Mouse (Mus musculus): ENCODE measurements at regions not wholly inside any gene's neighbourhood (a gene's known extent, or its start where the extent isn't known, plus 50 kb on each side); places are given as distances from the start of the nearest gene placed in this dataset.

DNA sequence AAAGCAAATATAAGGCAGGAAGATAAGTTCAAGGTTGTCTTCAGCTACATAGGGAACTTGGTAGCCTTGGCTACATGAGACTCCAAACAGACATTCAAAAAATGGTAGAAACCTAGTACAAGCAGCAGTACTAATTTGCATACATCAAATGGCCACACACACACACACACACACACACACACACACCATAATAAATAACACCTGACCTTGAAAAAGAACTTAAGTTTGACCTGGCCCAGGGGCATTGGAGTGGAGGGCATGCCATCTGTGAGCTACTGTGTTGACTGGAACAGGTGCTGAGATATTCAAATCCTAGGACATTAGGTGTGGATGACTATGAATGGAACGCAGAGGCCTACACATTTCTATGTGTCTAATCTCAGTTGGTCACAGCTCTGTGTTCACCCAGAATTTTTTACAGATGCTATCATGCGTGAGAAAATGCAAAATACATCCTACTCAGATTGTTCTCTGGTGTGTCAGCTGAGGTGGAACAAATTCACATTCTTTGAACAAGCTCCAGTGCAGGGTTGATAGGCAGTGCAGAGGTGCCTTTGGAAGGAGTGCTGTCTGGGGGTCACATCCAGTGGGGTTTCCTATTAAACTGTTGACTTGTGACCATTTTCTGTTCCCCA, 240.4 kb upstream of the Eef2kmt start:
- WGBS: 60% methylated on average over 2 of the region's 2 CpGs
- Histone ChIP-seq H3K4me2 (replicated peaks) (no peak overlapping the region), H3K9me3 (no peaks in the 10 kb centered on the region), H3K36me3 (no peaks in the 10 kb centered on the region), H3K4me3 (no peak overlapping the region), H3K9ac (replicated peaks) (no peak overlapping the region), H3K27ac (replicated peaks) (0 out of 2 replicates have a peak overlapping the region, but pooled peaks have one; percentile 15), H3K27me3 (0 out of 2 replicates have a peak, but pooled peaks cover 3% of the 10 kb centered on the region), H3K4me1 (peaks cover 15% of the 10 kb centered on the region)
- peak; percentile 58 for ATAC-seq (ENCODE audit: low FRiP score, low read depth)

DNA sequence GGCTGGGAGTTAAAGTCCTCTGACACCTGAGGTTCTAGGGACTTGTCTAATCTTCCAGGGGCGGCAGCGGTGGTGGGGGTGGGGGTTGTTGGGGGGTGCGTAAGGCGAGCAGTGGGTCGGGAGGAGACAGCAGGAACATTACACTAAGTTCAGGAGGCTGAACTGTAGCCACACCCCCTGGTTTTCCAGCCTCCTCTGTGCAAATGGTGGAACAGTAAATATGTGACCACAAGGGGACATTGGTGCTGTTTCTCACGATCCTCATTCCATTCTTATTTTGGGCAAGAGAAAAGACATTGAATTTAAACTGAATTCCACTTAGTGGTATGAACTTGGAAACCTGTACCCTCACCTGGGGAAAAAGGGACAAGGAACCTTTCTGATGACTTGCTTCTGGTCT, 237.6 kb upstream of the Eef2kmt start:
- Histone ChIP-seq H3K36me3 (no peaks in the 10 kb centered on the region), H3K27me3 (0 out of 2 replicates have a peak, but pooled peaks cover 3% of the 10 kb centered on the region), H3K4me1 (peaks cover 15% of the 10 kb centered on the region), H3K4me3 (no peak overlapping the region), H3K27ac (replicated peaks) (no peak overlapping the region), H3K9ac (replicated peaks) (no peak overlapping the region), H3K4me2 (replicated peaks) (no peak overlapping the region), H3K9me3 (no peaks in the 10 kb centered on the region)
- ATAC-seq (ENCODE audit: low FRiP score, low read depth): no peak
- WGBS: 41% methylated on average over 6 of the region's 6 CpGs

- WGBS: 80% methylated on average over 3 of the region's 3 CpGs
- no peak overlapping the region for H3K9ac ChIP-seq (replicated peaks)
- H3K4me1 ChIP-seq: no peaks in the 10 kb centered on the region
- H3K9me3 ChIP-seq: no peaks in the 10 kb centered on the region
- 0 out of 2 replicates have a peak, but pooled peaks cover 5% of the 10 kb centered on the region for H3K27me3 ChIP-seq
- ATAC-seq (ENCODE audit: low FRiP score, low read depth): no peak
- no peak overlapping the region for H3K27ac ChIP-seq (replicated peaks)
- no peak overlapping the region for H3K4me2 ChIP-seq (replicated peaks)
- H3K4me3 ChIP-seq: no peak overlapping the region
- H3K36me3 ChIP-seq: no peaks in the 10 kb centered on the region
Observed at GRCm38 (mm10) chr16:5487259-5487658, 231.5 kb upstream of the Eef2kmt start.

GRCm38 (mm10) chr16:5483337-5483736, 227.6 kb upstream of the Eef2kmt start:
- Histone ChIP-seq H3K4me3 (no peak overlapping the region), H3K4me2 (replicated peaks) (no peak overlapping the region), H3K36me3 (no peaks in the 10 kb centered on the region), H3K9ac (replicated peaks) (no peak overlapping the region), H3K9me3 (no peaks in the 10 kb centered on the region), H3K4me1 (no peaks in the 10 kb centered on the region), H3K27ac (replicated peaks) (no peak overlapping the region), H3K27me3 (0 out of 2 replicates have a peak, but pooled peaks cover 5% of the 10 kb centered on the region)
- no peak for ATAC-seq (ENCODE audit: low FRiP score, low read depth)
- WGBS: 27% methylated on average over 6 of the region's 6 CpGs

GRCm38 (mm10) chr16:5480148-5480547, 224.4 kb upstream of the Eef2kmt start:
- no peak for ATAC-seq (ENCODE audit: low FRiP score, low read depth)
- no peaks in the 10 kb centered on the region for H3K9me3 ChIP-seq
- whole genome bisulfite sequencing: 83% methylated on average over 1 of the region's 1 CpGs

DNA sequence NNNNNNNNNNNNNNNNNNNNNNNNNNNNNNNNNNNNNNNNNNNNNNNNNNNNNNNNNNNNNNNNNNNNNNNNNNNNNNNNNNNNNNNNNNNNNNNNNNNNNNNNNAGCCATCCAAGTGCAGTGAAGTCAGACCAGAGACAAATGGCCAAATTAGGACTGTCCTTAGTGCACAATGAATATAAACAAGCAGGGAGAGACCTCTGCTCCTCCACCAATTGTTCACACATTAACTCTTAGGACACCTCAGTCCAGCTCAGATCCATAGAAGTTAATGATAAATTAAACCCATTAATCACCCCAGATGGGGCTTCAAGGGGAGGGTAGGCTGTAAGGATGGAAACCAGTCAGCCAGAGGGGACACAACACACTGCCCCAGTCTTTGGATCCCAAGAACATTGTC, 223.2 kb upstream of the Eef2kmt start:
- ATAC-seq (ENCODE audit: low FRiP score, low read depth): no peak
- Histone ChIP-seq H3K9me3 (no peaks in the 10 kb centered on the region), H3K4me1 (peaks cover 12% of the 10 kb centered on the region; the same call in 1 of the 2 replicates), H3K36me3 (no peaks in the 10 kb centered on the region), H3K4me3 (no peak overlapping the region), H3K27me3 (peaks cover 2% of the 10 kb centered on the region; the same call in 1 of the 2 replicates), H3K9ac (replicated peaks) (no peak overlapping the region), H3K27ac (replicated peaks) (no peak overlapping the region), H3K4me2 (replicated peaks) (no peak overlapping the region)

More at GRCm38 (mm10) chr16:5480148-5480547, 224.4 kb upstream of the Eef2kmt start:
- H3K36me3 ChIP-seq: no peaks in the 10 kb centered on the region
- H3K27ac ChIP-seq (replicated peaks): no peak overlapping the region
- peaks cover 2% of the 10 kb centered on the region; the same call in 1 of the 2 replicates for H3K4me1 ChIP-seq
- peaks cover 5% of the 10 kb centered on the region; the same call in 1 of the 2 replicates for H3K27me3 ChIP-seq
- no peak overlapping the region for H3K4me2 ChIP-seq (replicated peaks)
- no peak overlapping the region for H3K4me3 ChIP-seq
- no peak overlapping the region for H3K9ac ChIP-seq (replicated peaks)

- ATAC-seq (ENCODE audit: low FRiP score, low read depth): no peak
- no peak overlapping the region for H3K4me3 ChIP-seq
- H3K9ac ChIP-seq (replicated peaks): no peak overlapping the region
- 17% methylated on average over 5 of the region's 5 CpGs for WGBS
- H3K4me1 ChIP-seq: peaks cover 15% of the 10 kb centered on the region; the same call in 1 of the 2 replicates
- no peak overlapping the region for H3K4me2 ChIP-seq (replicated peaks)
- peaks cover 25% of the 10 kb centered on the region for H3K27me3 ChIP-seq
- H3K9me3 ChIP-seq: no peaks in the 10 kb centered on the region
- no peak overlapping the region for H3K27ac ChIP-seq (replicated peaks)
- no peaks in the 10 kb centered on the region for H3K36me3 ChIP-seq
Observed at GRCm38 (mm10) chr16:5471321-5471720, 215.5 kb upstream of the Eef2kmt start.

DNA sequence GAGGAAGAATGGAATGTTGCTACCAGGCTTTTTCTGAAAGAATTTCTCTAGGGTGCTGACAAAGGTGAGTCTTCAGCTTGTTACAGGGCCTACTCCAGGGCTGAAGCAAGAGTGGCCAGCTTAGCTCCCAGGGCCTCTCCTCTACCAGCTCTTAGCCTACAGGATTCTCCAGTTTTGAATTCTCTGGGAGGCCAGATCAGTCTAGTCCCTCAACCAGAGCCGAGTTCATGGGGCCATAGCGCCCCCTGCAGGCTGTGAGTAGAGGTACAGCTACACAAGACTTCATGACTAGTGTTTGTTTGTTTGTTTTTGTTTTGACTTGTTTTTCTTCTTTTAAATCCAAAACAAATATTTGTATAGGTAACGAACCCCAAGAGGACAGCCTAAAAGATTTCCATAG, 211.8 kb upstream of the Eef2kmt start:
- Histone ChIP-seq H3K4me2 (replicated peaks) (no peak overlapping the region), H3K9me3 (no peaks in the 10 kb centered on the region), H3K9ac (replicated peaks) (no peak overlapping the region), H3K4me3 (no peak overlapping the region), H3K4me1 (no peaks in the 10 kb centered on the region), H3K27ac (replicated peaks) (no peak overlapping the region), H3K36me3 (no peaks in the 10 kb centered on the region), H3K27me3 (peaks cover 26% of the 10 kb centered on the region; the same call in 1 of the 2 replicates)
- peak; percentile 66; the same call in 1 of the 2 replicates for ATAC-seq (ENCODE audit: low FRiP score, low read depth)
- 7% methylated on average over 3 of the region's 3 CpGs for WGBS

GRCm38 (mm10) chr16:5466760-5467159, 211.0 kb upstream of the Eef2kmt start:
- ATAC-seq (ENCODE audit: low FRiP score, low read depth): no peak

DNA sequence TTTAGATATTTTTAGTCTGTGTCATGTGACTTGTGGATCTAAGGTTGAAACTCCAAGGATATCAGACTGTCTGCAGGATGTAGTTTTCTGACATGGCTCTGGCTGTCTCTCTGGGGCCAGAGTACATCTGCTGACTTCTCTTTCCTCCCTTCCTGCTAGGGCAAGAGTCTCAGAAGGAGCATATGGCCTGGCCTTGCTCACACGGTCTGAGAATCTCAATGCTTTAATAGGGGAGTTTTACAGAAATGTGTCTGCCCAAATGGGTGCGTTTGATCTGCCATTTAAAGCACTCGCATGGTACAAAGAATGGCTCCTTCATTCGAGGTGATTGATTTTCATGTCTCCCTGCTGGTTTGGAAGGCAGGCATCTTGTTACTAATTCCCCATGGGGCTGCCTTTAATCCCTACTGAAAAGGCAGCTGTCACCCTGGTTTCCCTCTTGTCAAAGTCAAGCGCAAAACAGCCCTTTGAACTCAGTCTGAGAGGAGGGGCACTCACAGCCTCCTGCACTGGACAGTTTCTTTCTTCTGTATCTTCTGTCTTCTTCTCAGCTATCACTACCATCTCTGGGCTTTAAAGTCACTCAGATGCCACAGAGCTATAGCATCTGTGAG, 199.7 kb upstream of the Eef2kmt start:
- Histone ChIP-seq H3K4me2 (replicated peaks) (peak overlapping the region; percentile 19; the same call in 1 of the 2 replicates), H3K9me3 (no peaks in the 10 kb centered on the region), H3K4me1 (peaks cover 21% of the 10 kb centered on the region), H3K9ac (replicated peaks) (no peak overlapping the region), H3K36me3 (no peaks in the 10 kb centered on the region), H3K27ac (replicated peaks) (peak overlapping the region; percentile 61), H3K27me3 (peaks cover 60% of the 10 kb centered on the region), H3K4me3 (no peak overlapping the region)
- WGBS: 2% methylated on average over 5 of the region's 5 CpGs
- peak; percentile 85 for ATAC-seq (ENCODE audit: low FRiP score, low read depth)

More at GRCm38 (mm10) chr16:5466760-5467159, 211.0 kb upstream of the Eef2kmt start:
- no peaks in the 10 kb centered on the region for H3K9me3 ChIP-seq
- no peaks in the 10 kb centered on the region for H3K4me1 ChIP-seq
- H3K9ac ChIP-seq (replicated peaks): no peak overlapping the region
- H3K27me3 ChIP-seq: peaks cover 26% of the 10 kb centered on the region; the same call in 1 of the 2 replicates
- 57% methylated on average over 2 of the region's 2 CpGs for WGBS
- H3K27ac ChIP-seq (replicated peaks): no peak overlapping the region
- H3K36me3 ChIP-seq: no peaks in the 10 kb centered on the region
- no peak overlapping the region for H3K4me3 ChIP-seq
- no peak overlapping the region for H3K4me2 ChIP-seq (replicated peaks)

GRCm38 (mm10) chr16:5454243-5454642, 198.5 kb upstream of the Eef2kmt start:
- Histone ChIP-seq H3K27ac (replicated peaks) (no peak overlapping the region), H3K4me2 (replicated peaks) (no peak overlapping the region), H3K4me3 (no peak overlapping the region), H3K9ac (replicated peaks) (no peak overlapping the region), H3K36me3 (no peaks in the 10 kb centered on the region), H3K4me1 (peaks cover 21% of the 10 kb centered on the region), H3K9me3 (no peaks in the 10 kb centered on the region), H3K27me3 (peaks cover 62% of the 10 kb centered on the region)
- WGBS: 6% methylated on average over 6 of the region's 6 CpGs
- no peak for ATAC-seq (ENCODE audit: low FRiP score, low read depth)

DNA sequence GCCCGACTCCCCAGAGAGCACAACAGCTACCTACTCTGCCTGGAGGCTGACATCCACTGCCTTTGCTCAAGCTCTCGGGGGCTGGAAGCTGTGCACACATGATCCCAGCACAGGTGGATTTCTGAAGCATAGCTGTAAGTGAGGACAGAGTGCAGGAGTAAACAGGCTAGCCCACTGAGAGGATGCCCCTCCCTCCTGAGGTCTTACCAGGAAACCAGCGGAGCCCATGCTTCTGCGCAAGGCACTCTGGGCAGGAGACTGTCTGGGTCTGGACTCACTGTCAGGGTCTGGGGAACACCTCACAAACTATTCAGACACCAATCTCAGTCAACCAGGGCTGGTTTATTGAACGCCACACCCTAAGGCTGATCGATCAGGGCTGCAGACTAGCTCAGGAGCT, 197.2 kb upstream of the Eef2kmt start:
- Histone ChIP-seq H3K4me3 (no peak overlapping the region), H3K4me2 (replicated peaks) (no peak overlapping the region), H3K9ac (replicated peaks) (no peak overlapping the region), H3K9me3 (no peaks in the 10 kb centered on the region), H3K27me3 (peaks cover 59% of the 10 kb centered on the region), H3K27ac (replicated peaks) (no peak overlapping the region), H3K36me3 (no peaks in the 10 kb centered on the region), H3K4me1 (peaks cover 21% of the 10 kb centered on the region)
- 81% methylated on average over 6 of the region's 6 CpGs for WGBS
- ATAC-seq (ENCODE audit: low FRiP score, low read depth): no peak

All from midbrain, embryonic 12.5 days (tissue).